Mouse (Mus musculus) liver, adult 2 months (tissue): ENCODE measurements at regions not wholly inside any gene's neighbourhood (a gene's known extent, or its start where the extent isn't known, plus 50 kb on each side); places are given as distances from the start of the nearest gene placed in this dataset.

Experiments used
- DNase-seq: peaks from one replicate; pipeline ENCODE4 v3.0.0-alpha.2; 2011; ENCODE audit warnings: low read depth, low spot score; ENCODE audit errors: extremely low read depth
- H3K27ac ChIP-seq: fragments of 200-500 bp; replicated peaks from 2 replicates; pipeline ENCODE4 v1.5.1; 2012; ENCODE audit warnings: low read depth, mild to moderate bottlenecking, control low read depth, inconsistent platforms, low read length; ENCODE audit not compliant: insufficient read depth
- H3K27me3 ChIP-seq: fragments of 200-500 bp; 2 replicates; pipeline ENCODE4 v1.6.1; 2012; ENCODE audit warnings: mild to moderate bottlenecking, moderate library complexity, low read length, inconsistent platforms; ENCODE audit not compliant: control insufficient read depth, insufficient read depth
- H3K36me3 ChIP-seq: fragments of 200-500 bp; 2 replicates; pipeline ENCODE4 v1.6.1; 2012; ENCODE audit warnings: low read length, inconsistent platforms; ENCODE audit not compliant: control insufficient read depth, insufficient read depth
- H3K4me1 ChIP-seq: fragments of 200-500 bp; 2 replicates; pipeline ENCODE4 v1.6.1; 2011; ENCODE audit warnings: low read length; ENCODE audit not compliant: control insufficient read depth, insufficient read depth
- H3K4me3 ChIP-seq: fragments of 200-500 bp; 2 replicates; pipeline ENCODE4 v1.5.1; 2011; ENCODE audit warnings: low read depth, mild to moderate bottlenecking, control low read depth, low read length, moderate library complexity; ENCODE audit not compliant: insufficient read depth
- H3K79me2 ChIP-seq: fragments of 200-500 bp; 2 replicates; pipeline ENCODE4 v1.6.1; 2012; ENCODE audit warnings: inconsistent platforms, mild to moderate bottlenecking, low read length, moderate library complexity; ENCODE audit not compliant: control insufficient read depth, insufficient read depth
- H3K9ac ChIP-seq: fragments of 200-500 bp; 2 replicates; pipeline ENCODE4 v1.6.1; 2012; ENCODE audit warnings: low read depth, mild to moderate bottlenecking, control low read depth, inconsistent platforms, low read length
- CTCF ChIP-seq: fragments of 200-500 bp; IDR thresholded peaks from 2 replicates; pipeline ENCODE4 v1.5.1; 2011; ENCODE audit warnings: low read depth, low read length, control low read depth
- POLR2A ChIP-seq: fragments of 200-500 bp; IDR thresholded peaks from 2 replicates; pipeline ENCODE4 v1.6.1; 2011; ENCODE audit warnings: low read length, control low read depth; ENCODE audit not compliant: insufficient read depth; ENCODE audit errors: extremely low read depth
- WGBS: fragments of 180-500 bp; shearing (Covaris S2); methylation state at CpG from one replicate; pipeline ENCODE4 v1.1.7; 2018; 5-methylcytosine and 5-hydroxymethylcytosine counted together

GRCm38 (mm10) chrX:57711914-57712313, 208.4 kb upstream of the Gpr101 start:
- Histone ChIP-seq H3K79me2 (no peaks in the 10 kb centered on the region), H3K36me3 (no peaks in the 10 kb centered on the region), H3K9ac (no peak overlapping the region), H3K27ac (no peak overlapping the region), H3K4me3 (no peak overlapping the region), H3K27me3 (no peaks in the 10 kb centered on the region), H3K4me1 (no peaks in the 10 kb centered on the region)
- TF ChIP-seq CTCF = no peak
- TF ChIP-seq POLR2A = no peak
- WGBS = 54% methylated on average over 6 of the region's 6 CpGs
- no peak for DNase-seq

GRCm38 (mm10) chrX:57709115-57709877, 205.7 kb upstream of the Gpr101 start:
- H3K36me3 ChIP-seq = no peaks in the 10 kb centered on the region
- 91% methylated on average over 12 of the region's 12 CpGs for WGBS
- H3K4me3 ChIP-seq = no peak overlapping the region
- no peak for DNase-seq
- TF ChIP-seq CTCF (no peak), POLR2A (no peak)
- H3K79me2 ChIP-seq = no peaks in the 10 kb centered on the region
- H3K9ac ChIP-seq = no peak overlapping the region
- H3K27ac ChIP-seq = no peak overlapping the region
- no peaks in the 10 kb centered on the region for H3K27me3 ChIP-seq
- no peaks in the 10 kb centered on the region for H3K4me1 ChIP-seq

- 89% methylated on average over 6 of the region's 6 CpGs for WGBS
- H3K4me3 ChIP-seq = no peak overlapping the region
- H3K27ac ChIP-seq = no peak overlapping the region
- H3K27me3 ChIP-seq = no peaks in the 10 kb centered on the region
- no peak overlapping the region for H3K9ac ChIP-seq
- no peaks in the 10 kb centered on the region for H3K79me2 ChIP-seq
- H3K36me3 ChIP-seq = no peaks in the 10 kb centered on the region
- no peaks in the 10 kb centered on the region for H3K4me1 ChIP-seq
- DNase-seq = no peak
- TF ChIP-seq CTCF (no peak), POLR2A (no peak)
These were observed 204.9 kb upstream of the Gpr101 start for GRCm38 (mm10) chrX:57708501-57708900.

- Histone ChIP-seq H3K4me1 (no peaks in the 10 kb centered on the region), H3K36me3 (no peaks in the 10 kb centered on the region), H3K9ac (no peak overlapping the region), H3K27me3 (no peaks in the 10 kb centered on the region), H3K27ac (no peak overlapping the region), H3K4me3 (no peak overlapping the region), H3K79me2 (no peaks in the 10 kb centered on the region)
- DNase-seq = no peak
- 15% methylated on average over 7 of the region's 7 CpGs for WGBS
- TF ChIP-seq CTCF (no peak), POLR2A (no peak)
These were observed 204.4 kb upstream of the Gpr101 start for GRCm38 (mm10) chrX:57707932-57708331.

GRCm38 (mm10) chrX:57706683-57707308, 203.2 kb upstream of the Gpr101 start:
- no peak overlapping the region for H3K9ac ChIP-seq
- H3K27ac ChIP-seq = no peak overlapping the region
- no peaks in the 10 kb centered on the region for H3K4me1 ChIP-seq
- no peaks in the 10 kb centered on the region for H3K36me3 ChIP-seq
- peak; percentile 39 for DNase-seq
- TF ChIP-seq POLR2A (no peak), CTCF (no peak)
- no peaks in the 10 kb centered on the region for H3K79me2 ChIP-seq
- 60% methylated on average over 3 of the region's 3 CpGs for WGBS
- H3K4me3 ChIP-seq = no peak overlapping the region
- no peaks in the 10 kb centered on the region for H3K27me3 ChIP-seq

- no peak overlapping the region for H3K4me3 ChIP-seq
- TF ChIP-seq POLR2A (no peak), CTCF (no peak)
- 9% methylated on average over 1 of the region's 1 CpGs for WGBS
These were observed 188.9 kb upstream of the Gpr101 start for GRCm38 (mm10) chrX:57692506-57692905.

More at GRCm38 (mm10) chrX:57692506-57692905, 188.9 kb upstream of the Gpr101 start:
- peak; percentile 58 for DNase-seq
- Histone ChIP-seq H3K27me3 (no peaks in the 10 kb centered on the region), H3K4me1 (no peaks in the 10 kb centered on the region), H3K27ac (no peak overlapping the region), H3K9ac (no peak overlapping the region), H3K79me2 (no peaks in the 10 kb centered on the region), H3K36me3 (no peaks in the 10 kb centered on the region)
